ENCODE assay signal across 11 mouse cellular contexts in genomic region chr7:45172974-45173373, GRCm38 (mm10). TPM values are rescaled to one million over a fixed set of nuclear protein-coding genes. Genes with fewer than 3 reads are reported as not detected.
A peak's percentile ranks its signal among the peaks of the same experiment; 100 is the strongest.
DNase-seq lines count a peak whose midpoint lies in the region; ATAC-seq and TF ChIP-seq lines count a peak whose summit lies in the region.
"Had no signal": no experiment of that assay in that cellular context is flagged by ENCODE, and none has a peak within 500 bp of the region (broad histone marks: within the 10 kb centered on the region; RNA-seq: fewer than 3 reads in every experiment).

No protein-coding gene starts in this region.

- no peak for DNase-seq in hindbrain, postnatal 0 days (ENCODE audit: low spot score)
- peak; percentile 64 for DNase-seq in A20 (ENCODE audit: low read depth, low spot score)
- peak; percentile 35 for DNase-seq in NIH3T3 (ENCODE audit: low read depth)
- no peak for DNase-seq in adrenal gland, adult 2 months
- DNase-seq in kidney, adult 8-10 months, result no peak

- H3K4me1 ChIP-seq in hindbrain, postnatal 0 days (ENCODE audit: insufficient read depth, low read length), result peaks cover 5% of the 10 kb centered on the region; the same call in 1 of the 2 replicates
- peaks cover 24% of the 10 kb centered on the region for H3K4me1 ChIP-seq in hindbrain, embryonic 12.5 days
- peaks cover 36% of the 10 kb centered on the region for H3K4me1 ChIP-seq in megakaryocyte, embryonic 14.5 days

- no peaks in the 10 kb centered on the region for H3K9me3 ChIP-seq in hindbrain, postnatal 0 days (ENCODE audit: low read length)
- H3K9me3 ChIP-seq in hindbrain, embryonic 12.5 days (replicated peaks), result peaks cover 12% of the 10 kb centered on the region
- H3K9me3 ChIP-seq in megakaryocyte, embryonic 14.5 days, result peaks cover 48% of the 10 kb centered on the region

- H3K27me3 ChIP-seq in hindbrain, postnatal 0 days (ENCODE audit: insufficient read depth, low read length), result peaks cover 61% of the 10 kb centered on the region
- H3K27me3 ChIP-seq in hindbrain, embryonic 12.5 days, result peaks cover 96% of the 10 kb centered on the region
- peaks cover 92% of the 10 kb centered on the region for H3K27me3 ChIP-seq in megakaryocyte, embryonic 14.5 days (replicated peaks)

- no peak overlapping the region for H3K4me2 ChIP-seq in hindbrain, postnatal 0 days (ENCODE audit: low read depth, low read length)
- H3K4me2 ChIP-seq in hindbrain, embryonic 12.5 days (replicated peaks), result no peak overlapping the region
- H3K4me2 ChIP-seq: embryonic facial prominence, embryonic 15.5 days; heart, embryonic 15.5 days had no signal

- TF ChIP-seq CTCF in hindbrain, postnatal 0 days (IDR thresholded peaks at IDR 0.05; ENCODE audit: low read depth), result peak; percentile 36

- WGBS in hindbrain, postnatal 0 days, result 63% methylated on average over 7 of the region's 7 CpGs
- WGBS in hindbrain, embryonic 12.5 days, result 66% methylated on average over 7 of the region's 7 CpGs

- no peaks in the 10 kb centered on the region for H3K36me3 ChIP-seq in hindbrain, postnatal 0 days (ENCODE audit: insufficient read depth, low read length)
- no peaks in the 10 kb centered on the region for H3K36me3 ChIP-seq in hindbrain, embryonic 12.5 days
- H3K36me3 ChIP-seq in megakaryocyte, embryonic 14.5 days (replicated peaks; ENCODE audit: low read length), result peaks cover 4% of the 10 kb centered on the region
- H3K36me3 ChIP-seq: embryonic facial prominence, embryonic 15.5 days had no signal

- ATAC-seq in hindbrain, postnatal 0 days, result no peak
- ATAC-seq in hindbrain, embryonic 12.5 days (ENCODE audit: low FRiP score), result no peak
- no peak for ATAC-seq in inflammation-experienced regulatory T-cells, adult 6 months

- H3K4me3 ChIP-seq in hindbrain, postnatal 0 days (ENCODE audit: low read length), result no peak overlapping the region
- no peak overlapping the region for H3K4me3 ChIP-seq in hindbrain, embryonic 12.5 days
- peak overlapping the region; percentile 14 for H3K4me3 ChIP-seq in megakaryocyte, embryonic 14.5 days (replicated peaks)
- H3K4me3 ChIP-seq: embryonic facial prominence, embryonic 15.5 days; heart, embryonic 15.5 days had no signal

- H3K27ac ChIP-seq in hindbrain, postnatal 0 days, result no peak overlapping the region
- no peak overlapping the region for H3K27ac ChIP-seq in hindbrain, embryonic 12.5 days
- H3K27ac ChIP-seq: embryonic facial prominence, embryonic 15.5 days; heart, embryonic 15.5 days had no signal

- H3K9ac ChIP-seq in hindbrain, postnatal 0 days (replicated peaks; ENCODE audit: low read length), result no peak overlapping the region
- no peak overlapping the region for H3K9ac ChIP-seq in hindbrain, embryonic 12.5 days
- H3K9ac ChIP-seq: embryonic facial prominence, embryonic 15.5 days; heart, embryonic 15.5 days had no signal

RNA-seq across cellular contexts. Expression of gene Gfy, which starts 6.4 kb away (rescaled TPM):
- 0.36 TPM in 1 of 2 replicates, not detected in the other for total RNA-seq in hindbrain, postnatal 0 days (2014; rRNA removed)
- polyA plus RNA-seq in hindbrain, postnatal 0 days (2015; fragmentation: Nextera tagmentation; extraction: Ambion mirVana), result not detected in 2 replicates
- polyA plus RNA-seq in hindbrain, embryonic 12.5 days (2016; fragmentation: Nextera tagmentation; extraction: Ambion mirVana), result not detected in 2 replicates
- not detected in 2 replicates for polyA plus RNA-seq in megakaryocyte, embryonic 14.5 days (2012; ENCODE audit: insufficient read depth, low replicate concordance)
- not detected for polyA plus RNA-seq in inflammation-experienced regulatory T-cells, adult 6 months (2017; shearing (Covaris generic))
- not detected for total RNA-seq in adrenal gland, adult 2 months (2021)
- polyA plus RNA-seq in adrenal gland, adult 2 months (2012; rRNA removed), result not detected in 2 replicates
- polyA plus RNA-seq: heart, embryonic 15.5 days had no signal

RNA-seq across cellular contexts. Expression of gene Pth2, which starts 7.8 kb away (rescaled TPM):
- not detected in 2 replicates for total RNA-seq in hindbrain, postnatal 0 days (2014; rRNA removed)
- polyA plus RNA-seq in hindbrain, postnatal 0 days (2015; fragmentation: Nextera tagmentation; extraction: Ambion mirVana), result 1.1 and 2.1 TPM in 2 replicates
- not detected in 2 replicates for polyA plus RNA-seq in hindbrain, embryonic 12.5 days (2016; fragmentation: Nextera tagmentation; extraction: Ambion mirVana)
- not detected in 2 replicates for polyA plus RNA-seq in megakaryocyte, embryonic 14.5 days (2012; ENCODE audit: insufficient read depth, low replicate concordance)
- not detected for polyA plus RNA-seq in inflammation-experienced regulatory T-cells, adult 6 months (2017; shearing (Covaris generic))
- not detected for total RNA-seq in adrenal gland, adult 2 months (2021)
- not detected in 2 replicates for polyA plus RNA-seq in adrenal gland, adult 2 months (2012; rRNA removed)
- total RNA-seq: layer of hippocampus, postnatal 10 days had no signal
- polyA plus RNA-seq: embryonic facial prominence, embryonic 15.5 days; heart, embryonic 15.5 days had no signal

RNA-seq across cellular contexts. Expression of gene Slc17a7, which starts 9.2 kb away (rescaled TPM):
- total RNA-seq in hindbrain, postnatal 0 days (2014; rRNA removed), result 9.8 and 13.5 TPM in 2 replicates
- polyA plus RNA-seq in hindbrain, postnatal 0 days (2015; fragmentation: Nextera tagmentation; extraction: Ambion mirVana), result 4.2 and 4.6 TPM in 2 replicates
- polyA plus RNA-seq in hindbrain, embryonic 12.5 days (2016; fragmentation: Nextera tagmentation; extraction: Ambion mirVana), result 1.1 and 1.2 TPM in 2 replicates
- 0.06 TPM in 1 of 2 replicates, not detected in the other for polyA plus RNA-seq in megakaryocyte, embryonic 14.5 days (2012; ENCODE audit: insufficient read depth, low replicate concordance)
- under 1 TPM in 1 of 3 experiments, not detected in 2; 0.16 TPM for polyA plus RNA-seq in inflammation-experienced regulatory T-cells, adult 6 months (2017; shearing (Covaris generic))
- total RNA-seq in adrenal gland, adult 2 months (2021), result under 1 TPM; 0.14 to 0.35 TPM
- 0.10 and 0.11 TPM in 2 replicates for polyA plus RNA-seq in adrenal gland, adult 2 months (2012; rRNA removed)

RNA-seq across cellular contexts. Expression of gene Aldh16a1, which starts 18.6 kb away (rescaled TPM):
- 30.5 and 30.9 TPM in 2 replicates for total RNA-seq in hindbrain, postnatal 0 days (2014; rRNA removed)
- 19.0 and 20.6 TPM in 2 replicates for polyA plus RNA-seq in hindbrain, postnatal 0 days (2015; fragmentation: Nextera tagmentation; extraction: Ambion mirVana)
- 33.4 and 39.8 TPM in 2 replicates for polyA plus RNA-seq in hindbrain, embryonic 12.5 days (2016; fragmentation: Nextera tagmentation; extraction: Ambion mirVana)
- polyA plus RNA-seq in megakaryocyte, embryonic 14.5 days (2012; ENCODE audit: insufficient read depth, low replicate concordance), result 56.7 and 76.4 TPM in 2 replicates
- 10 to 100 TPM; 15.2 to 32.1 (median 26.6) TPM for polyA plus RNA-seq in inflammation-experienced regulatory T-cells, adult 6 months (2017; shearing (Covaris generic))
- total RNA-seq in adrenal gland, adult 2 months (2021), result 10 to 100 TPM; 81.3 to 92.6 TPM
- 84.4 and 86.6 TPM in 2 replicates for polyA plus RNA-seq in adrenal gland, adult 2 months (2012; rRNA removed)

RNA-seq across cellular contexts. Expression of gene Pih1d1, which starts 18.9 kb away (rescaled TPM):
- total RNA-seq in hindbrain, postnatal 0 days (2014; rRNA removed), result 119 and 124 TPM in 2 replicates
- polyA plus RNA-seq in hindbrain, postnatal 0 days (2015; fragmentation: Nextera tagmentation; extraction: Ambion mirVana), result 79.3 and 80.5 TPM in 2 replicates
- polyA plus RNA-seq in hindbrain, embryonic 12.5 days (2016; fragmentation: Nextera tagmentation; extraction: Ambion mirVana), result 90.3 and 91.0 TPM in 2 replicates
- polyA plus RNA-seq in megakaryocyte, embryonic 14.5 days (2012; ENCODE audit: insufficient read depth, low replicate concordance), result 35.3 and 64.9 TPM in 2 replicates
- polyA plus RNA-seq in inflammation-experienced regulatory T-cells, adult 6 months (2017; shearing (Covaris generic)), result 10 to 100 TPM; 42.9 to 50.6 (median 50.5) TPM
- total RNA-seq in adrenal gland, adult 2 months (2021), result 10 to 100 TPM; 52.2 to 69.2 TPM
- polyA plus RNA-seq in adrenal gland, adult 2 months (2012; rRNA removed), result 46.1 and 50.8 TPM in 2 replicates

Comparison
In these comparisons a context has a peak if more than half of its experiments do, and no peak if none do; other contexts are left out.
1. DNase-seq: peak in A20 (single experiment) and NIH3T3 (single experiment); none in hindbrain, postnatal 0 days (single experiment), adrenal gland, adult 2 months (single experiment) and kidney, adult 8-10 months (0 of 2).